Mouse (Mus musculus) layer of hippocampus, adult 2 months (tissue): Measurements from ENCODE around the gene Lypd4. TPM values are rescaled to one million over a fixed set of nuclear protein-coding genes. Genes with fewer than 3 reads are reported as not detected.
"Not testable (repeated sequence)": the region's sequence is repeated elsewhere in the genome, so short reads cannot be mapped to it uniquely, and the experiment has no call there.

Experiments used
- DNase-seq, 2 experiments: peaks; one replicate each; pipeline ENCODE4 v3.0.0; 2022; ENCODE audit warnings: low spot score in 2 of 2
- H3K27ac ChIP-seq: fragments of 200-600 bp; 2 replicates; pipeline ENCODE4 v1.8.1; 2022
- H3K4me3 ChIP-seq: fragments of 200-600 bp; 2 replicates; pipeline ENCODE4 v1.8.1; 2022; ENCODE audit warnings: mild to moderate bottlenecking
- CTCF ChIP-seq: fragments of 200-600 bp; conservative IDR thresholded peaks from 2 replicates; pipeline ENCODE4 v1.8.1; 2022; ENCODE audit warnings: antibody characterized with exemption, mild to moderate bottlenecking, moderate library complexity
- total RNA-seq, 2 experiments: library from RNA; stranded (reverse); gene quantifications; 2 replicates each; pipeline ENCODE4 v1.2.3; 2021

Lypd4 gene
- total RNA-seq, 2 experiments from 2014 or later, result not detected

GRCm38 (mm10) chr7:24852557-24853232 lies 17.0 kb downstream of the Lypd4 start:
- Histone ChIP-seq H3K27ac (no peak overlapping the region), H3K4me3 (no peak overlapping the region)
- TF ChIP-seq CTCF, result no peak
- DNase-seq, result no peak

GRCm38 (mm10) chr7:24851596-24852325 lies 18.0 kb downstream of the Lypd4 start:
- DNase-seq, result no peak
- Histone ChIP-seq H3K4me3 (no peak overlapping the region), H3K27ac (no peak overlapping the region)
- TF ChIP-seq CTCF, result no peak

GRCm38 (mm10) chr7:24850899-24851303 lies 18.8 kb downstream of the Lypd4 start:
- TF ChIP-seq CTCF, result no peak
- Histone ChIP-seq H3K27ac (no peak overlapping the region), H3K4me3 (no peak overlapping the region)
- no peak for DNase-seq

- TF ChIP-seq CTCF, result no peak
Observed at GRCm38 (mm10) chr7:24850162-24850561, 19.6 kb downstream of the Lypd4 start.

GRCm38 (mm10) chr7:24846576-24846975 lies 23.2 kb downstream of the Lypd4 start:
- not testable (repeated sequence) for DNase-seq, H3K27ac ChIP-seq, H3K4me3 ChIP-seq

More at GRCm38 (mm10) chr7:24850162-24850561, 19.6 kb downstream of the Lypd4 start:
- peak in 1 of 2 experiments; percentile 55 for DNase-seq
- H3K4me3 ChIP-seq, result no peak overlapping the region
- no peak overlapping the region for H3K27ac ChIP-seq

- TF ChIP-seq CTCF, result peak; percentile 45
- DNase-seq, result no peak
- no peak overlapping the region for H3K27ac ChIP-seq
Observed at GRCm38 (mm10) chr7:24845713-24846112, 24.0 kb downstream of the Lypd4 start.

GRCm38 (mm10) chr7:24845181-24845580 lies 24.6 kb downstream of the Lypd4 start:
- Histone ChIP-seq H3K4me3 (no peak overlapping the region), H3K27ac (no peak overlapping the region)
- no peak for DNase-seq
- TF ChIP-seq CTCF, result no peak

More at GRCm38 (mm10) chr7:24845713-24846112, 24.0 kb downstream of the Lypd4 start:
- no peak overlapping the region for H3K4me3 ChIP-seq

- Histone ChIP-seq H3K4me3 (no peak overlapping the region), H3K27ac (no peak overlapping the region)
- no peak for DNase-seq
- no peak for TF ChIP-seq CTCF
Observed at GRCm38 (mm10) chr7:24844144-24844543, 25.6 kb downstream of the Lypd4 start.

GRCm38 (mm10) chr7:24841009-24841408 lies 28.7 kb downstream of the Lypd4 start:
- Histone ChIP-seq H3K4me3 (no peak overlapping the region), H3K27ac (no peak overlapping the region)
- DNase-seq, result no peak
- TF ChIP-seq CTCF, result no peak

GRCm38 (mm10) chr7:24840331-24840730 lies 29.4 kb downstream of the Lypd4 start:
- TF ChIP-seq CTCF, result no peak
- DNase-seq, result no peak
- Histone ChIP-seq H3K4me3 (no peak overlapping the region), H3K27ac (no peak overlapping the region)

- Histone ChIP-seq H3K4me3 (no peak overlapping the region), H3K27ac (no peak overlapping the region)
- TF ChIP-seq CTCF, result no peak
- DNase-seq, result no peak
Observed at GRCm38 (mm10) chr7:24839410-24839808, 30.3 kb downstream of the Lypd4 start.

GRCm38 (mm10) chr7:24838732-24839409 lies 30.9 kb downstream of the Lypd4 start:
- not testable (repeated sequence) for H3K4me3 ChIP-seq, H3K27ac ChIP-seq, DNase-seq

GRCm38 (mm10) chr7:24827181-24827580 lies 42.6 kb downstream of the Lypd4 start:
- Histone ChIP-seq H3K4me3 (no peak overlapping the region), H3K27ac (no peak overlapping the region)
- TF ChIP-seq CTCF, result no peak
- no peak for DNase-seq
